Comparison of ENCODE assay signal across 17 mouse cellular contexts in genomic region chr6:31437264-31437663, GRCm38 (mm10).
"Had no signal": no experiment of that assay in that cellular context is flagged by ENCODE, and none has a peak within 500 bp of the region (broad histone marks: within the 10 kb centered on the region; RNA-seq: fewer than 3 reads in every experiment).

No protein-coding gene starts in this region.

- H3K9ac ChIP-seq: neural tube, embryonic 12.5 days; neural tube, embryonic 13.5 days; neural tube, embryonic 15.5 days; stomach, embryonic 15.5 days had no signal

- DNase-seq: retina, postnatal 1 day; right cerebral cortex, adult 18-20 months; right cerebral cortex, postnatal 14 days; right cerebral cortex, postnatal 25 days; right cerebral cortex, postnatal 4 days; spleen, adult 18-20 months; thymus, adult 18-20 months; thymus, adult 2 months; thymus, postnatal 14 days; thymus, postnatal 25 days; thymus, postnatal 36 days; thymus, postnatal 4 days had no signal

- H3K27ac ChIP-seq: neural tube, embryonic 12.5 days; neural tube, embryonic 13.5 days; neural tube, embryonic 15.5 days; stomach, embryonic 15.5 days; stomach, postnatal 0 days had no signal

- H3K27me3 ChIP-seq: neural tube, embryonic 12.5 days; neural tube, embryonic 13.5 days; neural tube, embryonic 15.5 days; stomach, embryonic 15.5 days had no signal

- H3K4me3 ChIP-seq: neural tube, embryonic 12.5 days; neural tube, embryonic 13.5 days; neural tube, embryonic 15.5 days; stomach, embryonic 15.5 days had no signal

- H3K4me1 ChIP-seq: neural tube, embryonic 12.5 days; neural tube, embryonic 13.5 days; neural tube, embryonic 15.5 days; stomach, embryonic 15.5 days had no signal

- H3K9me3 ChIP-seq: neural tube, embryonic 12.5 days; neural tube, embryonic 13.5 days; neural tube, embryonic 15.5 days; stomach, embryonic 15.5 days had no signal
